Mouse (Mus musculus): ENCODE measurements around the gene Exoc4. TPM values are rescaled to one million over a fixed set of nuclear protein-coding genes. Genes with fewer than 3 reads are reported as not detected.

Exoc4 gene
- total RNA-seq, 1 experiment from 2014 or later: 73.9 TPM

GRCm38 (mm10) chr6:33977448-33977847, 728.6 kb downstream of the Exoc4 start:
- ATAC-seq (replicated peaks; ENCODE audit: low read depth, poor library complexity, severe bottlenecking): no peak

- no peak for ATAC-seq (replicated peaks; ENCODE audit: low read depth, poor library complexity, severe bottlenecking)
Observed at GRCm38 (mm10) chr6:33977880-33978279, 729.0 kb downstream of the Exoc4 start.

- ATAC-seq (replicated peaks; ENCODE audit: low read depth, poor library complexity, severe bottlenecking): peak; percentile 60; the same call in 1 of the 2 replicates
Observed at GRCm38 (mm10) chr6:33982709-33983108, 733.8 kb downstream of the Exoc4 start.

GRCm38 (mm10) chr6:33987132-33987531, 738.2 kb downstream of the Exoc4 start:
- no peak for ATAC-seq (replicated peaks; ENCODE audit: low read depth, poor library complexity, severe bottlenecking)

GRCm38 (mm10) chr6:33992213-33993034, 743.5 kb downstream of the Exoc4 start:
- no peak for ATAC-seq (replicated peaks; ENCODE audit: low read depth, poor library complexity, severe bottlenecking)

- ATAC-seq (replicated peaks; ENCODE audit: low read depth, poor library complexity, severe bottlenecking): no peak
Observed at GRCm38 (mm10) chr6:33993842-33994241, 745.0 kb downstream of the Exoc4 start.

- no peak for ATAC-seq (replicated peaks; ENCODE audit: low read depth, poor library complexity, severe bottlenecking)
Observed at GRCm38 (mm10) chr6:33998590-33998989, 749.7 kb downstream of the Exoc4 start.

- no peak for ATAC-seq (replicated peaks; ENCODE audit: low read depth, poor library complexity, severe bottlenecking)
Observed at GRCm38 (mm10) chr6:33999530-33999929, 750.6 kb downstream of the Exoc4 start.

- ATAC-seq (replicated peaks; ENCODE audit: low read depth, poor library complexity, severe bottlenecking): peak; percentile 69; the same call in 1 of the 2 replicates
Observed at GRCm38 (mm10) chr6:34000644-34001043, 751.8 kb downstream of the Exoc4 start.

- no peak for ATAC-seq (replicated peaks; ENCODE audit: low read depth, poor library complexity, severe bottlenecking)
Observed at GRCm38 (mm10) chr6:34003033-34003432, 754.1 kb downstream of the Exoc4 start.

- ATAC-seq (replicated peaks; ENCODE audit: low read depth, poor library complexity, severe bottlenecking): no peak
Observed at GRCm38 (mm10) chr6:34013469-34013868, 764.6 kb downstream of the Exoc4 start.

Other genes starting within 250 kb of the Exoc4 start
- gene Chchd3, start 188.8 kb upstream of the Exoc4 start, total RNA-seq (2017): 241 and 274 TPM in 2 replicates